ENCODE assay signal across 7 mouse cellular contexts in genomic region chr3:122509534-122510239, GRCm38 (mm10).
DNase-seq lines count a peak whose midpoint lies in the region; ATAC-seq and TF ChIP-seq lines count a peak whose summit lies in the region.

No protein-coding gene starts in this region.

- ATAC-seq in lung, embryonic 15.5 days (ENCODE audit: borderline replicate concordance, extremely low read depth, low FRiP score, low TSS enrichment), result no peak

- intact Hi-C loops in left cerebral cortex, postnatal 36 days (cut with DNase I), result loop anchor here (5.0 kb wide), 1 partner anchor 128 kb away; no protein-coding TSS in a partner anchor

- TF ChIP-seq CTCF in embryonic fibroblast, embryonic 13.5 days (IDR thresholded peaks at IDR 0.05; ENCODE audit: borderline replicate concordance, insufficient read depth, low read length), result no peak

- H3K27ac ChIP-seq in embryonic fibroblast, embryonic 13.5 days (ENCODE audit: insufficient read depth, low read length), result peak overlapping the region; percentile 94
- peak overlapping the region; percentile 67 for H3K27ac ChIP-seq in lung, embryonic 15.5 days

- H3K9me3 ChIP-seq in lung, embryonic 15.5 days, result no peaks in the 10 kb centered on the region

- no peak overlapping the region for H3K4me2 ChIP-seq in lung, embryonic 15.5 days

- peaks cover 13% of the 10 kb centered on the region for H3K4me1 ChIP-seq in embryonic fibroblast, embryonic 13.5 days (ENCODE audit: control insufficient read depth, insufficient read depth, low read length)
- peaks cover 22% of the 10 kb centered on the region for H3K4me1 ChIP-seq in lung, embryonic 15.5 days

- no peak overlapping the region for H3K9ac ChIP-seq in lung, embryonic 15.5 days

- 44% methylated on average over 11 of the region's 11 CpGs for WGBS in lung, embryonic 15.5 days

- TF ChIP-seq POLR2A in embryonic fibroblast, embryonic 13.5 days (IDR thresholded peaks at IDR 0.05; ENCODE audit: low read depth, low read length), result no peak

- H3K4me3 ChIP-seq in embryonic fibroblast, embryonic 13.5 days (ENCODE audit: insufficient read depth, low read length), result no peak overlapping the region
- no peak overlapping the region for H3K4me3 ChIP-seq in lung, embryonic 15.5 days

- H3K36me3 ChIP-seq in lung, embryonic 15.5 days, result 0 out of 2 replicates have a peak, but pooled peaks cover 5% of the 10 kb centered on the region

- peak; percentile 90 for DNase-seq in adrenal gland, adult 2 months
- DNase-seq in kidney, adult 18-20 months, result peak; percentile 94
- no peak for DNase-seq in frontal cortex, postnatal 36 days (ENCODE audit: low spot score in 2 of 2)
- no peak for DNase-seq in left cerebral cortex, postnatal 36 days (ENCODE audit: low spot score in 2 of 2)
- DNase-seq in right cerebral cortex, adult 2 months (ENCODE audit: low spot score in 2 of 2), result no peak

- H3K27me3 ChIP-seq in lung, embryonic 15.5 days, result no peaks in the 10 kb centered on the region

Comparison
In these comparisons a context has a peak if more than half of its experiments do, and no peak if none do; other contexts are left out.
1. DNase-seq: peak in adrenal gland, adult 2 months (single experiment) and kidney, adult 18-20 months (single experiment); none in frontal cortex, postnatal 36 days (0 of 2), left cerebral cortex, postnatal 36 days (0 of 2) and right cerebral cortex, adult 2 months (0 of 2).